Mouse (Mus musculus) stomach, embryonic 16.5 days (tissue): ENCODE data around the gene Nmnat2. TPM values are rescaled to one million over a fixed set of nuclear protein-coding genes. Genes with fewer than 3 reads are reported as not detected.

Experiments used
- ATAC-seq: fragments of 200-750 bp; cut with Nextera tagmentation; 2 replicates; pipeline ENCODE4 v1.8.0; 2017; ENCODE audit warnings: moderate number of reproducible peaks, moderate TSS enrichment; ENCODE audit not compliant: insufficient read depth, low FRiP score
- H3K27ac ChIP-seq: fragments of 300-500 bp; sonication (generic); 2 replicates; pipeline ENCODE4 v1.5.1; 2014; ENCODE audit warnings: low read length
- H3K27me3 ChIP-seq: fragments of 300-500 bp; sonication (generic); 2 replicates; pipeline ENCODE4 v1.6.1; 2014; ENCODE audit warnings: low read length, control low read depth, mixed read lengths; ENCODE audit not compliant: control insufficient read depth, insufficient read depth
- H3K36me3 ChIP-seq: fragments of 300-500 bp; sonication (generic); 2 replicates; pipeline ENCODE4 v1.6.1; 2014; ENCODE audit warnings: low read length; ENCODE audit not compliant: control insufficient read depth, insufficient read depth
- H3K4me1 ChIP-seq: fragments of 300-500 bp; sonication (generic); 2 replicates; pipeline ENCODE4 v1.6.1; 2014; ENCODE audit warnings: low read length, control low read depth, mixed read lengths; ENCODE audit not compliant: control insufficient read depth, insufficient read depth
- H3K4me2 ChIP-seq: fragments of 300-500 bp; sonication (generic); 2 replicates; pipeline ENCODE4 v1.6.1; 2014; ENCODE audit warnings: low read depth, low read length, mixed read lengths
- H3K4me3 ChIP-seq: fragments of 300-500 bp; sonication (generic); replicated peaks from 2 replicates; pipeline ENCODE4 v1.5.1; 2014; ENCODE audit warnings: mild to moderate bottlenecking, low read length
- H3K9ac ChIP-seq: fragments of 300-500 bp; sonication (generic); 2 replicates; pipeline ENCODE4 v1.6.1; 2014; ENCODE audit warnings: low read length
- H3K9me3 ChIP-seq: fragments of 300-500 bp; sonication (generic); replicated peaks from 2 replicates; pipeline ENCODE4 v1.6.1; 2016; ENCODE audit warnings: low read length, control low read depth; ENCODE audit not compliant: control insufficient read depth
- WGBS: fragments of 180-500 bp; shearing (Covaris S2); extraction: QIAGEN DNeasy Blood & Tissue Kit; methylation state at CpG from one replicate; pipeline ENCODE4 v1.1.7; 2014; 5-methylcytosine and 5-hydroxymethylcytosine counted together
- polyA plus RNA-seq: library from polyadenylated mRNA; unstranded; fragments of >200 nt; fragmentation: Nextera tagmentation; extraction: Ambion mirVana; gene quantifications from 2 replicates; pipeline ENCODE4 v1.2.1, GENCODE M21; 2015

Gene Nmnat2
- polyA plus RNA-seq, 1 experiment from 2014 or later, result 2.8 TPM

GRCm38 (mm10) chr1:152973421-152973820, 18.6 kb downstream of the Nmnat2 start:
- H3K36me3 ChIP-seq, result no peaks in the 10 kb centered on the region
- no peak overlapping the region for H3K4me2 ChIP-seq
- no peaks in the 10 kb centered on the region for H3K9me3 ChIP-seq
- 32% methylated on average over 5 of the region's 5 CpGs for whole genome bisulfite sequencing
- no peaks in the 10 kb centered on the region for H3K27me3 ChIP-seq
- H3K27ac ChIP-seq, result no peak overlapping the region
- no peaks in the 10 kb centered on the region for H3K4me1 ChIP-seq
- H3K9ac ChIP-seq, result no peak overlapping the region
- no peak for ATAC-seq
- H3K4me3 ChIP-seq, result no peak overlapping the region

- no peak for ATAC-seq
Observed at GRCm38 (mm10) chr1:152973861-152974260, 19.1 kb downstream of the Nmnat2 start.

DNA sequence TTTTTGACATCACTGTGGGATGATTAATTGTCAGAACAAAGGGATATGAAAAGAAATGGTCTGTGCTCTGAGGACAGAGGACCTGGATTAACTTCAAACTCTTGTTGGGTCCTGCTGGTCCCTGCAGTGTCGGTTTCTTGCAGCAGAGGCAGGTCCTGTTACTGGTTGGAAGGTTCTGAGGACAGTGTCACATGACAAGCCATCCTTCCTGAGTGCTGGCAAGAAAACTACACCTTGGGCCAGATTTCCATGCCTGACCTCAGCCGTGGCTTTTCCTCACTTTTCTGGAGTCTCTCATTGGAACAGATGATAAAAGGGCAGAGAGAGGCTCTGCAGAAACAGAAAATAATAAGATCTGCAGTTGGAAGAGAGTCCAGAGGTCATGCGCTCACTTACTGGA, 20.4 kb downstream of the Nmnat2 start:
- Histone ChIP-seq H3K4me1 (no peaks in the 10 kb centered on the region), H3K4me2 (no peak overlapping the region), H3K9ac (no peak overlapping the region), H3K27ac (no peak overlapping the region), H3K27me3 (no peaks in the 10 kb centered on the region), H3K36me3 (no peaks in the 10 kb centered on the region), H3K9me3 (no peaks in the 10 kb centered on the region), H3K4me3 (no peak overlapping the region)
- 65% methylated on average over 3 of the region's 3 CpGs for WGBS
- no peak for ATAC-seq

More at GRCm38 (mm10) chr1:152973861-152974260, 19.1 kb downstream of the Nmnat2 start:
- Histone ChIP-seq H3K4me1 (no peaks in the 10 kb centered on the region), H3K4me2 (no peak overlapping the region), H3K4me3 (no peak overlapping the region), H3K9me3 (no peaks in the 10 kb centered on the region), H3K27me3 (no peaks in the 10 kb centered on the region), H3K36me3 (no peaks in the 10 kb centered on the region), H3K9ac (no peak overlapping the region), H3K27ac (no peak overlapping the region)
- 42% methylated on average over 4 of the region's 4 CpGs for WGBS

DNA sequence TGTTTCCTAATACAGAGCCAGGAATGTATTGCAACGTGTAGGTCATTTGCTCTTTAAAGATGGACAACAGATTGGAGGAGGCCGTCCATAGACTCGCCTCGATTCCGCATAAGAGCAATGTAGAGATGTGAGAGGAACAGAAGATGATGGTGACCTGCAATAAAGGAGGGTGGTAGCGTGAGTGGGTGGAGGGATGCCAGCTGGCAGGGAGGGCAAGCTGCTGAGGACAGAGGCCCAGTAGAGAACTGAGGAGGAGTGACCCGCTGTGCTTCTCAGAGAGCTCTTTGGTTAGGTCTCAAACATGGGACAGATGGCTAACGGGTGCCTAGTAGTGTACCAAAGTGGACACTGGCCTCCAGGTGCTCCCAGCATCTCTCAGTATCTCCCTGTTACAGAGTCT, 23.9 kb downstream of the Nmnat2 start:
- H3K4me1 ChIP-seq, result 0 out of 2 replicates have a peak, but pooled peaks cover 4% of the 10 kb centered on the region

GRCm38 (mm10) chr1:152983416-152983815, 28.6 kb downstream of the Nmnat2 start:
- no peak overlapping the region for H3K27ac ChIP-seq
- no peak for ATAC-seq
- no peak overlapping the region for H3K4me2 ChIP-seq
- no peak overlapping the region for H3K4me3 ChIP-seq
- H3K9ac ChIP-seq, result no peak overlapping the region
- 90% methylated on average over 14 of the region's 14 CpGs for WGBS
- H3K36me3 ChIP-seq, result no peaks in the 10 kb centered on the region
- 0 out of 2 replicates have a peak, but pooled peaks cover 4% of the 10 kb centered on the region for H3K4me1 ChIP-seq
- no peaks in the 10 kb centered on the region for H3K9me3 ChIP-seq
- H3K27me3 ChIP-seq, result no peaks in the 10 kb centered on the region

More for the DNA sequence above, 23.9 kb downstream of the Nmnat2 start:
- WGBS, result 92% methylated on average over 8 of the region's 8 CpGs
- Histone ChIP-seq H3K27ac (no peak overlapping the region), H3K4me3 (no peak overlapping the region), H3K36me3 (no peaks in the 10 kb centered on the region), H3K9ac (no peak overlapping the region), H3K27me3 (no peaks in the 10 kb centered on the region), H3K9me3 (no peaks in the 10 kb centered on the region), H3K4me2 (no peak overlapping the region)
- ATAC-seq, result no peak

GRCm38 (mm10) chr1:152986981-152987380, 32.2 kb downstream of the Nmnat2 start:
- ATAC-seq, result no peak
- H3K27ac ChIP-seq, result no peak overlapping the region
- 72% methylated on average over 3 of the region's 3 CpGs for WGBS
- H3K27me3 ChIP-seq, result no peaks in the 10 kb centered on the region
- H3K9ac ChIP-seq, result no peak overlapping the region
- H3K36me3 ChIP-seq, result no peaks in the 10 kb centered on the region
- no peak overlapping the region for H3K4me2 ChIP-seq
- H3K9me3 ChIP-seq, result no peaks in the 10 kb centered on the region
- no peaks in the 10 kb centered on the region for H3K4me1 ChIP-seq
- H3K4me3 ChIP-seq, result no peak overlapping the region

GRCm38 (mm10) chr1:152990067-152990466, 35.3 kb downstream of the Nmnat2 start:
- no peaks in the 10 kb centered on the region for H3K36me3 ChIP-seq
- no peak overlapping the region for H3K9ac ChIP-seq
- H3K27me3 ChIP-seq, result no peaks in the 10 kb centered on the region
- no peak overlapping the region for H3K4me2 ChIP-seq
- ATAC-seq, result no peak
- H3K9me3 ChIP-seq, result no peaks in the 10 kb centered on the region; the same call in 1 of the 2 replicates
- no peak overlapping the region for H3K4me3 ChIP-seq
- H3K4me1 ChIP-seq, result 0 out of 2 replicates have a peak, but pooled peaks cover 3% of the 10 kb centered on the region
- 82% methylated on average over 5 of the region's 5 CpGs for WGBS
- H3K27ac ChIP-seq, result no peak overlapping the region

GRCm38 (mm10) chr1:152992271-152993134, 37.7 kb downstream of the Nmnat2 start:
- no peaks in the 10 kb centered on the region for H3K27me3 ChIP-seq
- no peak overlapping the region for H3K4me2 ChIP-seq
- H3K27ac ChIP-seq, result no peak overlapping the region
- H3K9ac ChIP-seq, result no peak overlapping the region
- H3K4me3 ChIP-seq, result no peak overlapping the region
- H3K4me1 ChIP-seq, result 0 out of 2 replicates have a peak, but pooled peaks cover 3% of the 10 kb centered on the region
- H3K36me3 ChIP-seq, result no peaks in the 10 kb centered on the region
- WGBS, result 50% methylated on average over 6 of the region's 6 CpGs
- ATAC-seq, result no peak
- H3K9me3 ChIP-seq, result no peaks in the 10 kb centered on the region; the same call in 1 of the 2 replicates

DNA sequence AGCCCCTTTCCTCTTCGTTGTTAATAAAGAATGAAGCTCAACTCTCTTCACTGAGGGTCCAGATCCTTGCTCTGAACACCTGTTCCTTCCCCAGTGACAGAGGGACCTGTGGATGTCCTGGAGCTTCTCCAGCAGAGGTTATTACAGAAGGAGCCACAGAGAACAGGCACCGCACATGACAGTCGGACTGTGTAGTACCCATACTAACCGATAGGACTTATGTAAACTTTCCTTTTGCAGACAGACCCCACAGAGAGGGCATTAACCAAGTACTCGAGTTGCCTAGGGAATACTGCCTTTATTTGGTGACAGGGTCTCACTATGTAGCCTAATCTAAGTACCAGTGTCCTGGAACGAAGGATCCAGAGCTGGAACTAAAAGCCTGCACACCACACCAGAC, 39.0 kb downstream of the Nmnat2 start:
- H3K4me3 ChIP-seq, result no peak overlapping the region
- no peaks in the 10 kb centered on the region for H3K27me3 ChIP-seq
- H3K27ac ChIP-seq, result no peak overlapping the region
- H3K9me3 ChIP-seq, result no peaks in the 10 kb centered on the region; the same call in 1 of the 2 replicates
- H3K9ac ChIP-seq, result no peak overlapping the region
- H3K4me1 ChIP-seq, result 0 out of 2 replicates have a peak, but pooled peaks cover 3% of the 10 kb centered on the region
- ATAC-seq, result no peak
- 78% methylated on average over 6 of the region's 6 CpGs for WGBS
- H3K36me3 ChIP-seq, result no peaks in the 10 kb centered on the region
- no peak overlapping the region for H3K4me2 ChIP-seq
